Mouse (Mus musculus) bone marrow, adult 2 months (tissue): ENCODE measurements around the gene Aspscr1. TPM values are rescaled to one million over a fixed set of nuclear protein-coding genes. Genes with fewer than 3 reads are reported as not detected.

ENCODE experiments used
- H3K27ac ChIP-seq: fragments of 200-500 bp; 2 replicates; pipeline ENCODE4 v1.5.1; 2012; ENCODE audit warnings: low read depth, mild to moderate bottlenecking, control low read depth, inconsistent platforms, low read length; ENCODE audit not compliant: control insufficient read depth, poor library complexity, insufficient read depth
- H3K4me1 ChIP-seq: fragments of 200-500 bp; 2 replicates; pipeline ENCODE4 v1.6.1; 2011; ENCODE audit warnings: low read length; ENCODE audit not compliant: control insufficient read depth, insufficient read depth
- H3K4me3 ChIP-seq: fragments of 200-500 bp; replicated peaks from 2 replicates; pipeline ENCODE3; 2011; ENCODE audit warnings: mild to moderate bottlenecking, low read depth, low read length, control low read depth; ENCODE audit not compliant: control insufficient read depth
- CTCF ChIP-seq: fragments of 200-500 bp; IDR thresholded peaks from 2 replicates; pipeline ENCODE4 v1.5.1; 2011; ENCODE audit warnings: low read length, control low read depth; ENCODE audit not compliant: control insufficient read depth, insufficient read depth
- POLR2A ChIP-seq: fragments of 200-500 bp; IDR thresholded peaks from 2 replicates; pipeline ENCODE4 v1.6.1; 2011; ENCODE audit warnings: low read depth, mild to moderate bottlenecking, control low read depth, low read length, borderline replicate concordance; ENCODE audit not compliant: control insufficient read depth
- WGBS: fragments of 180-500 bp; shearing (Covaris S2); methylation state at CpG from one replicate; pipeline ENCODE4 v1.1.7; 2018; 5-methylcytosine and 5-hydroxymethylcytosine counted together
- polyA plus RNA-seq: library from polyadenylated mRNA; stranded (reverse); fragments of >200 nt; gene quantifications from 2 replicates; pipeline ENCODE4 v1.2.4, GENCODE M21; 2011; ENCODE audit warnings: low replicate concordance; ENCODE audit not compliant: missing spikeins, insufficient read depth, insufficient read length

The Aspscr1 gene
- polyA plus RNA-seq, 1 experiment: 94.3 TPM

- H3K4me3 ChIP-seq: no peak overlapping the region
These were observed 47.7 kb downstream of the Aspscr1 start for GRCm38 (mm10) chr11:120720450-120720849.

GRCm38 (mm10) chr11:120721124-120722066 is 48.6 kb downstream of the Aspscr1 start, which contains the start of gene Rac3:
Gene Rac3 (plus strand): TSS chr11:120721470.
- no peak within 1 kb of the TSS for H3K27ac ChIP-seq
- under 1% methylated on average over 90 of the region's 90 CpGs for WGBS
- no peak for TF ChIP-seq CTCF
- TF ChIP-seq POLR2A: 0 out of 2 replicates have a peak, but pooled peaks have one; percentile 18
- no peaks in the 10 kb centered on the region for H3K4me1 ChIP-seq
- H3K4me3 ChIP-seq: no peak within 1 kb of the TSS

More at GRCm38 (mm10) chr11:120720450-120720849, 47.7 kb downstream of the Aspscr1 start:
- no peaks in the 10 kb centered on the region for H3K4me1 ChIP-seq
- H3K27ac ChIP-seq: no peak overlapping the region
- WGBS: 7% methylated on average over 17 of the region's 17 CpGs
- TF ChIP-seq POLR2A: no peak
- TF ChIP-seq CTCF: peak; percentile 97

GRCm38 (mm10) chr11:120722067-120722630 is 49.4 kb downstream of the Aspscr1 start:
- Histone ChIP-seq H3K4me1 (no peaks in the 10 kb centered on the region; the same call in 1 of the 2 replicates), H3K27ac (no peak overlapping the region), H3K4me3 (no peak overlapping the region)
- WGBS: 18% methylated on average over 21 of the region's 21 CpGs
- TF ChIP-seq POLR2A (no peak), CTCF (no peak)

GRCm38 (mm10) chr11:120722761-120723382 is 50.1 kb downstream of the Aspscr1 start:
- Histone ChIP-seq H3K27ac (no peak overlapping the region), H3K4me1 (no peaks in the 10 kb centered on the region; the same call in 1 of the 2 replicates), H3K4me3 (no peak overlapping the region)
- TF ChIP-seq POLR2A (no peak), CTCF (no peak)
- 80% methylated on average over 11 of the region's 11 CpGs for WGBS

- no peak overlapping the region for H3K4me3 ChIP-seq
- 90% methylated on average over 7 of the region's 7 CpGs for WGBS
- H3K4me1 ChIP-seq: no peaks in the 10 kb centered on the region; the same call in 1 of the 2 replicates
- no peak for TF ChIP-seq CTCF
- TF ChIP-seq POLR2A: no peak
- no peak overlapping the region for H3K27ac ChIP-seq
These were observed 50.7 kb downstream of the Aspscr1 start for GRCm38 (mm10) chr11:120723509-120723908.

- peaks cover 1% of the 10 kb centered on the region for H3K4me1 ChIP-seq
- 22% methylated on average over 36 of the region's 36 CpGs for WGBS
- no peak overlapping the region for H3K27ac ChIP-seq
- no peak for TF ChIP-seq POLR2A
- TF ChIP-seq CTCF: no peak
- H3K4me3 ChIP-seq: peak overlapping the region; percentile 69
These were observed 53.7 kb downstream of the Aspscr1 start for GRCm38 (mm10) chr11:120726243-120727168.

GRCm38 (mm10) chr11:120727169-120727527 is 54.4 kb downstream of the Aspscr1 start, which contains the start of gene Dcxr:
Gene Dcxr (minus strand): TSS chr11:120727281.
- under 1% methylated on average over 14 of the region's 14 CpGs for WGBS
- TF ChIP-seq POLR2A: no peak
- TF ChIP-seq CTCF: peak; percentile 33; the same call in 1 of the 2 replicates
- Histone ChIP-seq H3K4me1 (peaks cover 1% of the 10 kb centered on the region), H3K27ac (no peak within 1 kb of the TSS), H3K4me3 (peak within 1 kb of the TSS; percentile 69)
